Mouse (Mus musculus): ENCODE measurements around the gene Mink1. TPM values are rescaled to one million over a fixed set of nuclear protein-coding genes. Genes with fewer than 3 reads are reported as not detected.

Gene Mink1
- total and polyA plus RNA-seq, 2 experiments from 2014 or later, result 17.1 to 80.9 TPM

- Histone ChIP-seq H3K4me3 (ENCODE audit: low read depth, low read length) (no peak overlapping the region), H3K4me1 (ENCODE audit: insufficient read depth, low read length) (no peaks in the 10 kb centered on the region), H3K27ac (ENCODE audit: low read depth, low read length) (no peak overlapping the region), H3K27me3 (ENCODE audit: insufficient read depth, low read length) (no peaks in the 10 kb centered on the region), H3K9me3 (ENCODE audit: low read length) (no peaks in the 10 kb centered on the region), H3K9ac (replicated peaks; ENCODE audit: low read length, poor library complexity, severe bottlenecking) (no peak overlapping the region), H3K36me3 (ENCODE audit: insufficient read depth, low read length) (no peaks in the 10 kb centered on the region), H3K4me2 (ENCODE audit: low read depth, low read length, poor library complexity, severe bottlenecking) (no peak overlapping the region)
- 83% methylated on average over 10 of the region's 10 CpGs for WGBS
- peak; percentile 47 for TF ChIP-seq CTCF (IDR thresholded peaks at IDR 0.05)
- DNase-seq (ENCODE audit: low spot score), result no peak
- ATAC-seq (ENCODE audit: low FRiP score), result no peak
Observed at GRCm38 (mm10) chr11:70623053-70623742, 60.5 kb downstream of the Mink1 start.

GRCm38 (mm10) chr11:70625473-70625872, 62.8 kb downstream of the Mink1 start:
- H3K4me2 ChIP-seq (ENCODE audit: low read depth, low read length, poor library complexity, severe bottlenecking), result no peak overlapping the region
- ATAC-seq (ENCODE audit: low FRiP score), result no peak
- no peaks in the 10 kb centered on the region for H3K4me1 ChIP-seq (ENCODE audit: insufficient read depth, low read length)
- TF ChIP-seq CTCF (IDR thresholded peaks at IDR 0.05), result peak; percentile 75
- no peak overlapping the region for H3K9ac ChIP-seq (replicated peaks; ENCODE audit: low read length, poor library complexity, severe bottlenecking)
- H3K27ac ChIP-seq (ENCODE audit: low read depth, low read length), result no peak overlapping the region
- H3K36me3 ChIP-seq (ENCODE audit: insufficient read depth, low read length), result no peaks in the 10 kb centered on the region
- DNase-seq (ENCODE audit: low spot score), result peak; percentile 40
- no peak overlapping the region for H3K4me3 ChIP-seq (ENCODE audit: low read depth, low read length)
- H3K9me3 ChIP-seq (ENCODE audit: low read length), result no peaks in the 10 kb centered on the region
- 47% methylated on average over 4 of the region's 4 CpGs for WGBS
- H3K27me3 ChIP-seq (ENCODE audit: insufficient read depth, low read length), result no peaks in the 10 kb centered on the region

- Histone ChIP-seq H3K4me3 (ENCODE audit: low read depth, low read length) (no peak overlapping the region), H3K4me2 (ENCODE audit: low read depth, low read length, poor library complexity, severe bottlenecking) (no peak overlapping the region), H3K36me3 (ENCODE audit: insufficient read depth, low read length) (no peaks in the 10 kb centered on the region), H3K27me3 (ENCODE audit: insufficient read depth, low read length) (no peaks in the 10 kb centered on the region), H3K4me1 (ENCODE audit: insufficient read depth, low read length) (no peaks in the 10 kb centered on the region), H3K27ac (ENCODE audit: low read depth, low read length) (no peak overlapping the region), H3K9me3 (ENCODE audit: low read length) (no peaks in the 10 kb centered on the region), H3K9ac (replicated peaks; ENCODE audit: low read length, poor library complexity, severe bottlenecking) (no peak overlapping the region)
- ATAC-seq (ENCODE audit: low FRiP score), result no peak
- 79% methylated on average over 4 of the region's 4 CpGs for WGBS
- DNase-seq (ENCODE audit: low spot score), result no peak
- TF ChIP-seq CTCF (IDR thresholded peaks at IDR 0.05), result no peak
Observed at GRCm38 (mm10) chr11:70626877-70627276, 64.2 kb downstream of the Mink1 start.

GRCm38 (mm10) chr11:70628431-70628830, 65.8 kb downstream of the Mink1 start:
- no peak overlapping the region for H3K4me2 ChIP-seq (ENCODE audit: low read depth, low read length, poor library complexity, severe bottlenecking)
- no peak overlapping the region for H3K27ac ChIP-seq (ENCODE audit: low read depth, low read length)
- no peak overlapping the region for H3K4me3 ChIP-seq (ENCODE audit: low read depth, low read length)
- WGBS, result 65% methylated on average over 2 of the region's 2 CpGs
- no peak overlapping the region for H3K9ac ChIP-seq (replicated peaks; ENCODE audit: low read length, poor library complexity, severe bottlenecking)
- H3K36me3 ChIP-seq (ENCODE audit: insufficient read depth, low read length), result no peaks in the 10 kb centered on the region
- ATAC-seq (ENCODE audit: low FRiP score), result no peak
- no peak for DNase-seq (ENCODE audit: low spot score)
- H3K27me3 ChIP-seq (ENCODE audit: insufficient read depth, low read length), result no peaks in the 10 kb centered on the region
- H3K9me3 ChIP-seq (ENCODE audit: low read length), result no peaks in the 10 kb centered on the region
- no peaks in the 10 kb centered on the region for H3K4me1 ChIP-seq (ENCODE audit: insufficient read depth, low read length)
- TF ChIP-seq CTCF (IDR thresholded peaks at IDR 0.05), result no peak

- Histone ChIP-seq H3K4me3 (ENCODE audit: low read depth, low read length) (no peak overlapping the region), H3K27ac (ENCODE audit: low read depth, low read length) (no peak overlapping the region), H3K4me2 (ENCODE audit: low read depth, low read length, poor library complexity, severe bottlenecking) (no peak overlapping the region), H3K4me1 (ENCODE audit: insufficient read depth, low read length) (no peaks in the 10 kb centered on the region), H3K36me3 (ENCODE audit: insufficient read depth, low read length) (no peaks in the 10 kb centered on the region), H3K9me3 (ENCODE audit: low read length) (no peaks in the 10 kb centered on the region), H3K9ac (replicated peaks; ENCODE audit: low read length, poor library complexity, severe bottlenecking) (no peak overlapping the region), H3K27me3 (ENCODE audit: insufficient read depth, low read length) (no peaks in the 10 kb centered on the region)
- 60% methylated on average over 5 of the region's 5 CpGs for WGBS
- no peak for ATAC-seq (ENCODE audit: low FRiP score)
- DNase-seq (ENCODE audit: low spot score), result no peak
- peak; percentile 50 for TF ChIP-seq CTCF (IDR thresholded peaks at IDR 0.05)
Observed at GRCm38 (mm10) chr11:70629557-70629956, 66.9 kb downstream of the Mink1 start.

- no peak for DNase-seq (ENCODE audit: low spot score)
- ATAC-seq (ENCODE audit: low FRiP score), result no peak
- H3K4me1 ChIP-seq (ENCODE audit: insufficient read depth, low read length), result no peaks in the 10 kb centered on the region
- H3K36me3 ChIP-seq (ENCODE audit: insufficient read depth, low read length), result no peaks in the 10 kb centered on the region
- H3K9ac ChIP-seq (replicated peaks; ENCODE audit: low read length, poor library complexity, severe bottlenecking), result no peak overlapping the region
- H3K9me3 ChIP-seq (ENCODE audit: low read length), result no peaks in the 10 kb centered on the region
- no peaks in the 10 kb centered on the region for H3K27me3 ChIP-seq (ENCODE audit: insufficient read depth, low read length)
- no peak for TF ChIP-seq CTCF (IDR thresholded peaks at IDR 0.05)
- no peak overlapping the region for H3K4me2 ChIP-seq (ENCODE audit: low read depth, low read length, poor library complexity, severe bottlenecking)
- no peak overlapping the region for H3K4me3 ChIP-seq (ENCODE audit: low read depth, low read length)
- H3K27ac ChIP-seq (ENCODE audit: low read depth, low read length), result no peak overlapping the region
- WGBS, result 59% methylated on average over 7 of the region's 7 CpGs
Observed at GRCm38 (mm10) chr11:70630129-70630528, 67.4 kb downstream of the Mink1 start.
